Mouse (Mus musculus) bone marrow macrophage, adult 2 months (primary cell): Measurements from ENCODE around the gene Hspg2.

Source experiments
- CTCF ChIP-seq: IDR thresholded peaks from 2 replicates; pipeline ENCODE4 v1.5.1; 2012; ENCODE audit warnings: low read depth, mild to moderate bottlenecking, low read length, moderate library complexity
- POLR2A ChIP-seq: IDR thresholded peaks from 2 replicates; pipeline ENCODE4 v1.6.1; 2012; ENCODE audit warnings: mild to moderate bottlenecking, low read depth, low read length, borderline replicate concordance

- no peak for TF ChIP-seq CTCF
- no peak for TF ChIP-seq POLR2A
These were observed 29.7 kb upstream of the Hspg2 start for GRCm38 (mm10) chr4:137438842-137439241.
